Mouse (Mus musculus) kidney, adult 2 months (tissue): ENCODE data around the gene Tfap2a. TPM values are rescaled to one million over a fixed set of nuclear protein-coding genes. Genes with fewer than 3 reads are reported as not detected.

Experiments used
- DNase-seq: peaks from one replicate; pipeline ENCODE4 v3.0.0; 2021
- H3K27ac ChIP-seq: fragments of 200-500 bp; 2 replicates; pipeline ENCODE4 v1.5.1; 2012; ENCODE audit warnings: low read depth, low read length, control low read depth, inconsistent platforms; ENCODE audit not compliant: insufficient read depth
- H3K27me3 ChIP-seq: fragments of 200-500 bp; replicated peaks from 2 replicates; pipeline ENCODE4 v1.6.1; 2012; ENCODE audit warnings: mild to moderate bottlenecking, moderate library complexity, low read length, inconsistent platforms; ENCODE audit not compliant: control insufficient read depth, insufficient read depth
- H3K36me3 ChIP-seq: fragments of 200-500 bp; 2 replicates; pipeline ENCODE4 v1.6.1; 2012; ENCODE audit warnings: mild to moderate bottlenecking, moderate library complexity, low read length, inconsistent platforms; ENCODE audit not compliant: control insufficient read depth, insufficient read depth
- H3K4me1 ChIP-seq: fragments of 200-500 bp; 2 replicates; pipeline ENCODE4 v1.6.1; 2011; ENCODE audit warnings: low read length; ENCODE audit not compliant: control insufficient read depth, insufficient read depth
- H3K4me3 ChIP-seq: fragments of 200-500 bp; 2 replicates; pipeline ENCODE4 v1.5.1; 2011; ENCODE audit warnings: mild to moderate bottlenecking, low read depth, low read length, control low read depth; ENCODE audit not compliant: insufficient read depth
- CTCF ChIP-seq: fragments of 200-500 bp; conservative IDR thresholded peaks from 2 replicates; pipeline ENCODE4 v1.5.1; 2011; ENCODE audit warnings: low read depth, mild to moderate bottlenecking, control low read depth, low read length, moderate library complexity, mixed read lengths; ENCODE audit not compliant: insufficient read depth, insufficient read length
- POLR2A ChIP-seq: fragments of 200-500 bp; IDR thresholded peaks from one replicate; pipeline ENCODE4 v1.6.1; 2011; ENCODE audit warnings: low read depth, low read length, control low read depth
- WGBS: fragments of 180-500 bp; shearing (Covaris S2); methylation state at CpG from one replicate; pipeline ENCODE4 v1.1.7; 2018; 5-methylcytosine and 5-hydroxymethylcytosine counted together
- polyA plus RNA-seq: library from polyadenylated mRNA; depleted of rRNA; stranded (reverse); fragments of >200 nt; gene quantifications from 2 replicates; pipeline ENCODE4 v1.2.3, GENCODE M21; 2012

The Tfap2a gene
- polyA plus RNA-seq, 1 experiment, result 5.2 TPM

DNA sequence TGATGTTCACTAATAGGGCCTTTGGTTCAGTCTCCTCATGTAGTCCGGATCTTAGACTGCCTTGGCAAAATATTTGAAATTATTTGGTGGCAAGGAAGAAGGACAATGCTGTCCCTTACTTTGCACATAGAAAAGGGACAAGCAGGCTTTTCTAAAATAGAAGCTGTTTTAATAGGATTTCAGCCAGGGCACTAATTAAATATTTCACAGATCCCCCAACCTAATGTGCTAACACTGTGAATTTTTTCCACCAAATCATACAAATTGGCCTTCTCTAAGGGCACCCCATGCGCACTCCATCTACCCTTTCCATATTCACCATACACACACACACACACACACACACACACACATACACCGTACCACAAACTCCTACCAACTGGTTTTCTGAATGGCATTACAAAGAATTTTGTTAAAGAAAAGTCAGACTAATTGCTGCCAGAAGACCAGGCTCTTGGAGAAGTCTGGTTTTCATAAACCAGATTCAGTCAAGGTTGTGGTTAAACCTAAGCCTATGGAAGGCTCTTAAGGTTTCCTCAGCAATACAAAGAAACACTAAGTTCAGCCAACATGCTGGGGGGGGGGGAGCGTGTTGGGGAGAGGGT is 32.3 kb downstream of the Tfap2a start:
- WGBS, result 12% methylated on average over 4 of the region's 4 CpGs

DNA sequence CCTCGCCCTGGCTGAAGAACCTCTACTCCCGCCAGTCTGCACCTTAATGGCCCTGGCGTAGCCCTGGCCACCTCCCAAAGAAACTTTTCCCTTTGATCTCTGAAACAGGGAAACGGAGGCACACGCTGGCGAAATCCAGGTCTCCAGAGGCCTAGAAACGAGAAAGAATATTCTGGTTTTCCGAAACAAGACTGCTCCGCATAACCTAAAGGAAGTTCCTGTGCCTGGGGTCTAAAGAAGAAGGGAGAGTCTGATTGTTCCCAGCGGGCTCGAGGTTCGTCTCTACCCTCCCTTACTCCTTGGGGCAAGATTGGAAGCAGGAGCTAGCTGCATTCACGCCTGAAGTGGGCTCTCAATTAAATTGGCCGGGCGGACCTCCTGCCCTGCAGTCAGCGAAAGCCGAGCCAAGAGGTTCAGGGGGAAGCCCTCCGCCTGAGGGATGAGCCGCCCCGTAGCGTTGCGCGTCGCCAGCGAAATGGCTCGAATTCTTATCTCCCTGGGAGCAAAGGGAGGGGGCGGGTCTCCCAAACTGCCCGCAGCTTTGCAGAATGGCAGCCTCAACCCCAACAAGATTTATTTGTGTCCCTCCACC is 33.2 kb downstream of the Tfap2a start:
- Histone ChIP-seq H3K27me3 (peaks cover 7% of the 10 kb centered on the region; the same call in 1 of the 2 replicates), H3K4me3 (no peak overlapping the region), H3K27ac (no peak overlapping the region), H3K4me1 (no peaks in the 10 kb centered on the region), H3K36me3 (no peaks in the 10 kb centered on the region)
- DNase-seq, result no peak
- TF ChIP-seq CTCF (no peak), POLR2A (no peak)
- WGBS, result 5% methylated on average over 28 of the region's 28 CpGs

More for the DNA sequence above, 32.3 kb downstream of the Tfap2a start:
- TF ChIP-seq CTCF (no peak), POLR2A (no peak)
- no peak for DNase-seq
- H3K27ac ChIP-seq, result no peak overlapping the region
- H3K4me1 ChIP-seq, result no peaks in the 10 kb centered on the region
- H3K4me3 ChIP-seq, result no peak overlapping the region
- H3K27me3 ChIP-seq, result peaks cover 10% of the 10 kb centered on the region; the same call in 1 of the 2 replicates
- H3K36me3 ChIP-seq, result no peaks in the 10 kb centered on the region

DNA sequence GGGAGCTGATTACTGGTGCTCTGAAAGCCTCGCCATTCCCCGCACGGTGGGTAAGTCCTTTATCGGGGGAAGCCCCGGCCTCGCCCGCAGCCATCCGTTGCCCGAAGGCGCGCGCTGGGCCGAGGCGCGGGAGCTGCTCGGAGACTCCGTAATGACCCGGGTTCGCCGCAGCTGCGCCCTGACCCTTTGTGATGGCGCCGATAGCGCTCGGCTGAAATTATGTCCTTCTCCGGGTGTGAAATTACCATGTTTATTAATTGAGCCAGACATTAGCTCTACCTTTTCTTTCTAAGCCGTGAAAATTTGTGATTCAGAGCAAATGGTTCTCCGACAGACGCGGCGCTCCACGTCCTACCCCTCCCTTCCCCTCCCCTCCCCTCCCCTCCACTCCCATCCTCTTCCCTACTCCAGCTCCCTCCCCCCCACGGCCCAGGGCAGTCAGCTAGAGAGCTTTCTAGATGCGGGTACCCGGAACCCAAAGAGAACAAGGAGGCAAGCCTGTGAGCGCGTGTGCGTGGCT is 34.1 kb downstream of the Tfap2a start:
- TF ChIP-seq CTCF (no peak), POLR2A (no peak)
- Histone ChIP-seq H3K36me3 (no peaks in the 10 kb centered on the region), H3K4me1 (no peaks in the 10 kb centered on the region), H3K27ac (no peak overlapping the region), H3K27me3 (peaks cover 7% of the 10 kb centered on the region; the same call in 1 of the 2 replicates), H3K4me3 (no peak overlapping the region)
- 1% methylated on average over 38 of the region's 38 CpGs for WGBS
- DNase-seq, result no peak

DNA sequence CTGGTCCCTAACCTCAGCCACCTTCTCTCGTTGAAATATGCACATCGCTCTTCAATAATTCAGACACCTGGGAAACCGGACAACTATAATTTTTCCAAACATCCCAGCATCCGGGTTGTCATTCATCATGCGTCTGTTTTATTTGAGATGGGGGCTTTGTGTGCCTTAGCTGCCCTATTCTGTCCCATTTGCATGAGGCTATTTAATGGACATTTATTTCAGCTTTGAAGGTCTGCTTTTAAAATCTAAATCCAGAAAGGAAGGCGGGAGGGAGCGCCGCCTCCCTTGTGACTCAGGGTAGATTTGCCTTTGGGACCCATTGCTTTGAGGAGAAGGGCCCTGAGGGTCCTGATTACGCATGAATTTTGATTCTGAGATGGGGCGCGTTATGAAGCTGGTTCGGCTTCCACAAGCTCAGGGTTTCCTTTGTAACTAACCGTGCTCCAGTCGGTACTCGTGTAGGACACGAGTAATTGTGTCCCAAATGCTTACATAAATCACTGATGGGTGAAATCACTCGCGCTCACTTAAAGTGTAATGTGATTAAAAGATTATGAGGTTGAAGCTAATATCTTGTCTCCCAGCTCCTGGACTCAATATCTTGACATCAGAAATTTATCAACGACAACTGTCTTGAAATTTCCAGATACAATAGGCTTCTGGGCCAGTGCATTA is 34.9 kb downstream of the Tfap2a start:
- no peak for DNase-seq
- TF ChIP-seq CTCF (no peak), POLR2A (no peak)
- H3K27ac ChIP-seq, result no peak overlapping the region
- WGBS, result 5% methylated on average over 19 of the region's 19 CpGs
- H3K4me3 ChIP-seq, result no peak overlapping the region
- peaks cover 1% of the 10 kb centered on the region; the same call in 1 of the 2 replicates for H3K27me3 ChIP-seq
- no peaks in the 10 kb centered on the region for H3K4me1 ChIP-seq
- H3K36me3 ChIP-seq, result no peaks in the 10 kb centered on the region

DNA sequence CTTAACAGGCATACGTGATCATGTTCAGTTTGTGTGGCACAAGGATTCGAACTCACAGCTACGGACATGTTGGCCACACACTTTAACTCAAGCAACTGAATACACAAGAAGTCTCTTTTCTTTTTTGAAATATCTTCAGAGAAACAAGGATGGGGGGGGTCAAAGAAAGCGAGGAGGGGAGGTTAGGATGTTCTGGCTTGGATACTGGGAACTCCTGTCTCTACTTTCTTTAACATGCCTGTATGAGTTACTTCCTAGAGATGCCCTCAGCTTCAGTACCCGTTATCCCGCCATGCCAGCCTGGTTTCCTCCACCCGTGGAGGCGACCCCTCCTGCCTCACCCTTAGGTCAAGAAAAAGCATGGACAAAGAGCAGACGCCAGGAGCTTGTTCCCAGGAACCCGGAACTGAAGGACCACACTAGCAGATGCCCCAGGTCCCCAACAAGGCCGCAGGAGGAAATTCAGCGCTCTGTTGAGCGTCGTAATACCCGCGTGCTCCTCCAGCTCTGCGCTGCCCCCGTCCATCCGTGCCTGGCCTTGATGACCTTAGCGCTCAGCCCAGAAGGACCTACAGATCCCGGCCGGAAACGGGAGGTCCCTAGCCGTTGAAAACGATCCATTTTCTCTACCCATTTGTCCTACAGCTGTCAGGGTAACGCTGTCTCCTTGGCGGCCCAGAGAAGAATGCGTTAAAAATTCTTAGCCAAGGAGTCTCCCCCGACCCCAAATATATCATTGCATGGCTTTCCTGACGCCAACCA is 35.6 kb downstream of the Tfap2a start:
- no peaks in the 10 kb centered on the region for H3K4me1 ChIP-seq
- no peaks in the 10 kb centered on the region for H3K36me3 ChIP-seq
- no peak for DNase-seq
- whole genome bisulfite sequencing, result 10% methylated on average over 30 of the region's 30 CpGs
- no peak overlapping the region for H3K27ac ChIP-seq
- TF ChIP-seq CTCF (no peak), POLR2A (no peak)
- peaks cover 1% of the 10 kb centered on the region; the same call in 1 of the 2 replicates for H3K27me3 ChIP-seq
- no peak overlapping the region for H3K4me3 ChIP-seq

DNA sequence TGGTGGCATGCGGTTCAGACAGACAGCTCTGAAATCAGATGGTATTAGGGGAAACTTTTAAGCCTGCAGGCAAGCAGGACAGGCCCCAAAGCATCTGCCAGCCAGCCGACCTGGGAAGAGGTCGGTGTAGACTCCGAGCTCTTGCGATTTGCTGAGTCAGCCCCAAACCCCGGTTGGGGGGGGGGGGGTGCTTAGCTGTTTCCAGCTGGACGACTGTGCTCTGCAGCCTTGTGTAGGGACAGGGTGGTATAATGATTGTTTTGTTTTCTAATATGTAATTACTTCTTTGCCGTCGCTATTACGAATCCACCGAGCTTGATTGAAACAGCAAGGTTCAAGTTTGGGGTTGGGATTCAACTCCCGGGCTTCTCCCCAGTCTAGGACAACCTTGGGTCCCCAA is 36.5 kb downstream of the Tfap2a start:
- no peak overlapping the region for H3K4me3 ChIP-seq
- no peaks in the 10 kb centered on the region for H3K4me1 ChIP-seq
- no peaks in the 10 kb centered on the region for H3K36me3 ChIP-seq
- 14% methylated on average over 12 of the region's 12 CpGs for WGBS
- no peak overlapping the region for H3K27ac ChIP-seq
- TF ChIP-seq POLR2A (no peak), CTCF (no peak)
- no peak for DNase-seq
- no peaks in the 10 kb centered on the region; the same call in 1 of the 2 replicates for H3K27me3 ChIP-seq

DNA sequence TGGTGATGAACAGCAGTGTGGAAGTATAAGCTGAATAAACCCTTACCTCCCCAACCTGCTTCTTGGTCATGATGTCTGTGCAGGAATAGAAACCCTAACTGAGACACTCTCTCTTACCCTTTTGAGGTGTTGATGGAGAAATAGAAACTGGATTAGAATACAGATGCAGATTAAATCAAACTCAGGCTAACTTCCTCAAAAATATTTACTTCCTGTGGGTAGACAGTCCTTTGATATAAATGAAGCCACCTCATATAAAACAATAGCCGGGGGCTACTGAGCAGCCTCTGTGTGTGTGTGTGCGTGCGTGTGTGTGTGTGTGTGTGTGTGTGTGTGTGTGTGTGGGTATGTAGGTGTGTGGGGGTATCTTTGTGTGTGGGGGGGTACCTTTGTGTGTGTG is 52.4 kb downstream of the Tfap2a start:
- Histone ChIP-seq H3K4me3 (no peak overlapping the region), H3K36me3 (no peaks in the 10 kb centered on the region), H3K4me1 (no peaks in the 10 kb centered on the region), H3K27ac (no peak overlapping the region), H3K27me3 (no peaks in the 10 kb centered on the region)
- 88% methylated on average over 3 of the region's 3 CpGs for WGBS
- DNase-seq, result no peak
- TF ChIP-seq POLR2A, result no peak
- no peak for TF ChIP-seq CTCF
